Mouse (Mus musculus) neural tube, embryonic 14.5 days (tissue): ENCODE measurements around the gene Slc1a4. TPM values are rescaled to one million over a fixed set of nuclear protein-coding genes. Genes with fewer than 3 reads are reported as not detected.

Source experiments
- polyA plus RNA-seq: library from polyadenylated mRNA; unstranded; fragments of >200 nt; fragmentation: Nextera tagmentation; extraction: Ambion mirVana; gene quantifications from 2 replicates; pipeline ENCODE4 v1.2.1, GENCODE M21; 2014

The Slc1a4 gene
- polyA plus RNA-seq, 1 experiment from 2014 or later = 56.9 TPM

Other genes starting within 250 kb of the Slc1a4 start
- gene Actr2, start 219.8 kb downstream of the Slc1a4 start, polyA plus RNA-seq = 97.7 and 109 TPM in 2 replicates
- gene Rab1a, start 131.3 kb downstream of the Slc1a4 start, polyA plus RNA-seq = 303 and 313 TPM in 2 replicates
- gene Cep68, start 83.3 kb downstream of the Slc1a4 start, polyA plus RNA-seq = 28.0 and 33.0 TPM in 2 replicates
- 30.5 and 34.6 TPM in 2 replicates for gene Sertad2, start 210.5 kb upstream of the Slc1a4 start, polyA plus RNA-seq